Mouse (Mus musculus): ENCODE measurements around the gene Ano4.

DNA sequence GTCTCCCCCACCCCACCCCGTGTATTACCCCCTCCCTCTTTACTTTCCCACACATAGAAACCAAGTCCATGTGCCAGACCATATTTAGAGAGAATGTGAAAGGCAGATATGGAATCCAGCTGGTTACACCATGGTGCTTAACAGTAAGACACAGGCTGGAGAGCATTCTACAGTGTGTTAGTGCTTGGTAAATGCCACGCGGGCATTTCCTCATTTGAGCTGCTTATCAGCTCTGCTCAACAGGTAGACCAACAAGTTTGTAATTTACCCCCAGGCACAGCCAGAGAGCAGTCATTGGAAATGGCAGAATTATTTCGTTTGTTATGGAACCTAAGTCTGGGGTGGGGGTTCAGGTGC, 394.3 kb downstream of the Ano4 start:
- no peak for TF ChIP-seq POLR2A (IDR thresholded peaks at IDR 0.05; ENCODE audit: control insufficient read depth, low read depth, low read length)
- TF ChIP-seq CTCF (IDR thresholded peaks at IDR 0.05; ENCODE audit: control insufficient read depth, insufficient read depth, insufficient replicate concordance, low read depth, low read length), result no peak

Data from testis, adult 2 months (tissue).